Mouse (Mus musculus) heart, adult 9 months (tissue): Measurements from ENCODE around the gene Car1.
"Not testable (repeated sequence)": the region's sequence is repeated elsewhere in the genome, so short reads cannot be mapped to it uniquely, and the experiment has no call there.

Experiments used
- DNase-seq, 2 experiments: peaks; one replicate each; pipeline ENCODE4 v3.0.0; 2022; ENCODE audit warnings: low spot score in 2 of 2

Car1 gene

GRCm38 (mm10) chr3:14808211-14808610 is at the start of gene Car1:
TSS of gene Car1 (minus strand) at chr3:14808368.
- no peak for DNase-seq

DNA sequence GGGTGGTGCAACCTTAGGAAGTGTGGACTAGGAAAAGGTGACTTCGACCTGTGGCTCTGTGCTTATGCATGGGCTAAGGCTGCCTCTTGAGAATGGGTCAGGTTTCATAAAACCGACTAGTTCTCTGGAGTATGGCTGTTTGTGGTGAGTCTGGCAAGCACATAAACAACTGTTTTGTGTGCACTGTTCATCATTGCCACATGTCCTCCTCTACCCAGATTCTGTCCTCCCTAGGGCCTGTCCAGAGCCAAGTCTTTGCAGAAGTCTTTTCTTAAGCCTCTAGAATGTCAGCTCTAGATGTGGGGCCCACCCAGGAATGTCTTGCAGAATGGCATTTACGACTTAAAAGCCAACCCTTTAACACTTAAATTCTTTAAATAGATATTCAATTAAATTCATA is 49.7 kb upstream of the Car1 start:
- no peak for DNase-seq

GRCm38 (mm10) chr3:14854446-14854845 is 46.3 kb upstream of the Car1 start:
- DNase-seq = no peak

- no peak for DNase-seq
Observed at GRCm38 (mm10) chr3:14853966-14854365, 45.8 kb upstream of the Car1 start.

GRCm38 (mm10) chr3:14848587-14849254 is 40.6 kb upstream of the Car1 start:
- no peak for DNase-seq

DNA sequence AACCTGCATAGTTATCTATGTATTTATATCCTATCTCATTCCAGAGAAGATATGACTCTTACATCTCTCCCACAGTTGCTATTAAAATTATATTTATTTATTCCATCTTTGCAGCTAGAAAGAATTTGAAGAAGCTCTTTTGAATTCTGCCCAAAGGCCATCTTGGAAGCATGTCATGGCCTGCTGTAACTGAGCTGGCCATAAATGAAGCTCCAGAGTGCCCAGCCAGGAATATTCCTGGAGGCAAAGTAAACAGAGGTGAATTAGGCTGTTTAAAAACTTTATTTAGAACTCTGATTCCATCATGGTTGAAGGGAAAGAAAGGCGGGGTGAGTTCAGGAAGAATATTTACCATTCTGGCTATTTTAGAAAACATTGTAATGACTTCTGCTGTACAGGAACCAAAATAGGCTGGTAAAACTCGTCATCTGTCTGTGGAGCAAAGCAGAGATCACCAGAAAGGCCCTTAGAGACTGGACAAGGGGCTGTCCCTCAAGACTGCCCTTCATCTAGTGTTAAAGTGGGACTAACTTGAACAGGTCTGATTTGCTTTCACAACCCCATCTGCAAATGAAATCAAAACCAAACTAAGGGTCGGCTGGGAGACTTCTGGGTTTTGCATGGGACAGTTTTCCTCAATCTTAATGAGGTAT is 31.4 kb upstream of the Car1 start:
- no peak for DNase-seq

- no peak for DNase-seq
Observed at GRCm38 (mm10) chr3:14838936-14839335, 30.8 kb upstream of the Car1 start.

- DNase-seq = peak in 1 of 2 experiments; percentile 5
Observed at GRCm38 (mm10) chr3:14832766-14833165, 24.6 kb upstream of the Car1 start.

DNA sequence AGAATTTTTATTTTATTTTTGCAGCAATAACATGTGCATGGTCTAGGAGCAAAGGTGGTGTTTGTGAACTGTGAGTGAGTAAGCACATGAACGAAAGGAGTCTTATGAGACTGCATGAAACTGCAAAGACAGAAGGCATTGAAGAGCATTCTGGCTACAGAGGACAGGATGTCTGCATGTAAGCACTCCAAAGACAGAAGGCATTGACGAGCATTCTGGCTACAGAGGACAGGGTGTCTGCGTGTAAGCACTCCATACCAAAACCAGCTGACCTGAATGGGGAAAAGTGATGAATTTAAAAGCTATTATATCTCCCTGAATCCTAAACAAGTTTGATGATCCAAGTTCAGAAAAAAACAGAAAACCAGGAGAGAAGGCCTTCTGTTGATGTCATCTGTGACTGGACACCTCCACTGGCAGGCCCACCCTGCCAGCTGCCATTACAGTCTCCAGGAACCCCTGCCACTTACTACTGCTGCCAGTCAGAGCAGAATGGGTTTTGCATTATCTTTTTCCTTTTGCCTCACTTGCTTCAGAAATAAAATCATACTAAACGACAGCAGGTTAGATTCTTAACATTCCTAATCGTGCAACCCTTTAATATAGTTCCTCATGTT is 23.2 kb upstream of the Car1 start:
- no peak for DNase-seq

DNA sequence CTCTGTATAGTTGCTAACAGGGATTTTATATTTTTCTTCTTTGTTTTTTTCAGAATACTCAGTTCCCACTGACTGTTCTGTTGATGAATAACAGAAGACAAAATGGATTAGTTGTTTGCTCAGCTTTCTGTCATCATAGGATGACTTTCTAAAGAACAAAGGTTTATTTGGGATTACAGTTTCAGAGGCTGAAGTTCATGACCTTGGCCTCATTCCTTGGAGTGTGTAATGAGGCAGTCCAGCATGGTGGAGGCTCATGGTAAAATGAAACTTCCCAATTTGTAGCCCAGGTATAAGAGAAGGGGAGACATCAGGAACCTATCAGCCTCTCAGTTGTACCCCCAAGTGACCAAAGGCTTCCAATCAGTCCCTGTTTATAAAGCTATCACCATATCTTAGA is 20.7 kb upstream of the Car1 start:
- DNase-seq = no peak

GRCm38 (mm10) chr3:14819844-14820504 is 11.8 kb upstream of the Car1 start:
- no peak for DNase-seq

DNA sequence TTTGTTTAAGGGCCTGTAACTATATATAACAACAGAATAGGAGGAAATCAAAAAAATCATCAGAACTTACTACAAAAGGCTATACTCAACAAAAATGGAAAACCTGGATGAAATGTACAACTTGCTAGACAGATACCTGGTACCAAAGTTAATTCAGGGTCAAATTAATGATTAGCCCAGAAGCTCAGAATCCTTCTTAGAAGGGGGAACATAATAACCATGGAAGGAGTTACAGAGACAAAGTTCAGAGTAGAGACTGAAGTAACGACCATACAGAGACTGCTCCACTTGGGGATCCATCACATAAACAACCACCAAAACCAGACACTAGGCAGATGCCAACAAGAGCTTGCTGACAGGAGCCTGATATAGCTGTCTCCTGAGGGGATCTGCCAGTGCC is 7.2 kb upstream of the Car1 start:
- DNase-seq = not testable (repeated sequence)

GRCm38 (mm10) chr3:14806702-14807101 is 1.5 kb downstream of the Car1 start:
- no peak for DNase-seq

GRCm38 (mm10) chr3:14805962-14806361 is 2.2 kb downstream of the Car1 start:
- no peak for DNase-seq

DNA sequence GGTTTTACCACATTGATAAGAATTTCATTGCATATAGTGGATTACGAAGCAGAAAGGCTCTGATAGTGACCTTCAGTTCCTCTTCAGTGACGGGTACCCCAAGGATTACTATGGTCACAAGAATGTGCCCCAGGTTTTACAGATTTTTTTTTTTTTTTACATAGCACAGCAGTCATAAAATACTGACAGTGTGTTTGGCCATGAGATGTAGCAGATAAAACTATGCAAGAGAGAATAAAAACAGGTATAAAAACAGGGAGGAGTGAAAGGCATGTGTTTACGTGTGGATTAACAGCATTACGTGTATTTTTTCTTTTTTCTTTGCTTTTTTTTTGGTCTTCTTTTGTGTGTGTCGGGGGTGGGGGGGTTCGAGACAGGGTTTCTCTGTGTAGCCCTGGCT is 3.3 kb downstream of the Car1 start:
- DNase-seq = no peak

DNA sequence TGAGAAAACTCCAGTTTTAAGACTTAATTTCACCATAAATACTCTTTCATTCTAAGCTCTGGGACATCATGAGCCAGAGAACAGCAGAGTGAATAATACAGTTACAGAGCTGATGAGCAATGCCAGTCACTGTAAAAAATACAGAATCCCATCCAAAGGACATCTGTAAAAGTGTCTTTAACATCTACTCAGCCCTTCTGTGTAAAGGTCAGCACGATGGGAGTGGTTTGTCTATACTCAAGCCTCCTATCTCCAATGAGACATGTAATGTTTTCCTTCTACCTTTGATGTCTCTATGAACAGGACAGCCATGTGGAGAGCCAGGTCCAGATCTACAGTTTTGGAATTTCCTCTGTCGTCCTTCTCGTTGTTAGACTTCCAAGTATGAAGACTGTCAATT is 11.1 kb downstream of the Car1 start:
- DNase-seq = no peak

DNA sequence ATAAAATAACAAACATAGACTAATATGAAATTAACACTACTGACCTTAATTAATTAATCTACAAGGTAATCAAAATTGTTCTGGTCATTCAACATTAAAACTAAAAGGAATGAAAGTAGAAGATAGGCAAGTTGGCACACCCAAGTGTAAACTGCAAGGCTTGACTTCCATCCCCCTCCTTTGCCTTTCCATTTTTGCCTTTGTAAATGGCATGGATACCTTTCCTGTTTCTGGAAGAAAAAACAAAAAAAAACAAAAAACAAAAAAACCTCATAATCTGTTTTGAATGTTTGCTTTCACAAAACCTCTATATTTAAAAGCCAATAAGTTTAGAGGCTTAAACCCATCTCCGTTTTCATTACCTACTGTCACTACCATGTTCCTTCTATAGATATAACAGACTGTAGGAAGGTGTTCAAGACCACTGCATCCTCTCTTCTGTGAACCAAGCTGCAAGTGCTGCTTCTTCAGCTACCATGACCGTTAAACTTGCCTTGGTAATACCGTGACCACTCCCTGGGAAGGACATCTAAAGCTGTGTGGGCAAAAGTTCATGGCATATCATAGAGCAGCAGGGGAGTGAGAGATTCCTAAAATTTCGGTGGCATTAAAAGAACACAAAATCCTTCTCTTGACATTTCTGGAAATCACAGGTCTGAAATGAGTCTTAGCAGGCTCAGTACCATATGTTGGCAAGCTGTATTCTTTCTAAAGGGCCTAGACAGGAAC is 12.7 kb downstream of the Car1 start:
- no peak for DNase-seq

DNA sequence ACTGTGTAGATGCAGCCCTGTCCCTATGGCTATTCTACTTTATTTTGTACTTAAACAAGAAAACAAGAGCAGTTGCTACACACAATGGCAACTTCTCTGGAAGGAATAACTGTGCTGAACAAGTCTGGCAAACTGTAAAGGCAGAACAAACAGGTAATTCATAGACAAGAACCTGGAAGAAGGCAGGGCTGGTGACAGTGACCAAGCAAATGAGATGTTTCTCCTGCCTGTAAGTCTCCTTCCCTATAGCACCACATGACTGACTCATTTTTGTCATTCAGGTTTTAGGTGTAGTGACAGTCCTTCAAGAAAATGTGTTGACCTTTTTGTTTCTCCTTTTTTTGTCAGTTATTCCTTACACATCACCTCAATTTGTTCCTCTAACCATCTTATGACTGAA is 16.1 kb downstream of the Car1 start:
- DNase-seq = no peak

DNA sequence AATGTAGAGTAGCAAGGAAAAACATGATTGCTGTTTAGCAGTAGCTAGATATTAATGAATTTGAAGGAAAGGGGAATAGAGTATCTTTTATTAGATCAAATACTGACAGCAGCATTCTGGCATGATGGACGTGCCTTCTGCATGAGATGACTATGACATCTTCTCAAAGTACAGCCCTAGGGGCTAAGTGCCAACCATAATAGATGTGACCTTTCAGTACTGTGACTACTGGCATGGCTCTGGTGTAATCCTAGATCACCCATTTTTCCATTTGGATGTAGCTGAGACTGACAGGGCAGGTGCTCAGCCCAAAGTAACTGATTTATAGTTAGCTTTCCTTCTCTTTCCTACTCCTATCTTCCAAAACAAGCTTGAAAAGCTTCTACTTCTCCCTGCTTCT is 20.6 kb downstream of the Car1 start:
- no peak for DNase-seq

- peak; percentile 6 to 21 for DNase-seq
Observed at GRCm38 (mm10) chr3:14787136-14787535, 21.0 kb downstream of the Car1 start.

GRCm38 (mm10) chr3:14786551-14787079 is 21.6 kb downstream of the Car1 start:
- no peak for DNase-seq

DNA sequence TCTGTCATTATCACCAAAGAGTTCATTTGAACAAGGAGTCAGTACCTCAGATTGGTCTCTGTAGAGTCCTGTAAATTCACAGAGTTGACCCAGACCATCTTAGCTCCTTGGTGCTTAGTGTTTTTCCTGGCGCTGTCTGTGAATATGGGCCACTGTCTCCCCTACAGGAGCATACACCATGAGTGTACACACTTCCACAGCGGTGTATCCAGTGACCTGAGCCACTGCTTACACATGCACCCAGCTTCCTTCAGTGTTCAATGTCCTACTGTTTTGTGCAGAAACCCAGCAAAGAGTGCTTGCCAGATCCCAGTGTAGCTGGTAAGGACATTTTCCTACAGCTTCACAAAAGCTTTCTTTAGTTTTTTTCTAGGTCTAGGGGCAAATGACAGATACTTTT is 22.8 kb downstream of the Car1 start:
- DNase-seq = no peak
